Mouse (Mus musculus): ENCODE results near the gene Stard5. TPM values are rescaled to one million over a fixed set of nuclear protein-coding genes. Genes with fewer than 3 reads are reported as not detected.

Gene Stard5
- total RNA-seq, 2 experiments from 2014 or later = 7.3 to 10.4 TPM

Other genes starting within 250 kb of the Stard5 start
- under 1 TPM; 0.06 to 0.29 TPM for gene Tmc3, start 47.0 kb upstream of the Stard5 start, total RNA-seq (2021)
- gene Il16, start 113.8 kb downstream of the Stard5 start, total RNA-seq (2021) = 1 to 10 TPM; 3.0 to 3.2 TPM
- under 1 TPM; 0.64 to 0.68 TPM for gene Cfap161, start 162.9 kb downstream of the Stard5 start, total RNA-seq (2021)